Mouse (Mus musculus) CD4-positive helper T cell, adult 2 months (primary cell): ENCODE measurements around the gene Amotl2.

ENCODE experiments used
- DNase-seq: peaks from one replicate; pipeline ENCODE4 v3.0.0-alpha.2; 2012; ENCODE audit warnings: low read depth, missing footprints, low spot score

Gene Amotl2

DNA sequence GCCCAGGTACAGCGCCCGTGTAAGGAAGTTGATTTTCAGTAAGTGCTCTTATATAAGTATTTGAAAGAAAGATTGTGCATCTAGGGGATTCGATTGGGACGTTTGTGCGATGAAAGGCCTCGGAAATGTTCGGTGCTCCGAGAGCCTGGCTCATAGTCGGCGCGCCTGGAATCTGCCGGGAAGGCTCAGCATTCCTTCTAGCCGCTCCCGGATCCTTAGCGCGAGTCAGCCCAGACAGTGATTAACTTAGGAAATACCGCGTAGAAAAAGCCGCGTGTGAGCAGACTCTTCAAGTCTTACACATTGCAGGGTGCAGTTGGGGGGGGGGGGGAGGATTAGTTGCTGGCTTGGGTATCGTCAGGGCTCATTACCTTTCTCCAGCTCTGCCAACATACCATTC lies 2.2 kb downstream of the Amotl2 start:
- no peak for DNase-seq

- DNase-seq, result no peak
Observed at GRCm38 (mm10) chr9:102719085-102719484, 2.6 kb downstream of the Amotl2 start.

DNA sequence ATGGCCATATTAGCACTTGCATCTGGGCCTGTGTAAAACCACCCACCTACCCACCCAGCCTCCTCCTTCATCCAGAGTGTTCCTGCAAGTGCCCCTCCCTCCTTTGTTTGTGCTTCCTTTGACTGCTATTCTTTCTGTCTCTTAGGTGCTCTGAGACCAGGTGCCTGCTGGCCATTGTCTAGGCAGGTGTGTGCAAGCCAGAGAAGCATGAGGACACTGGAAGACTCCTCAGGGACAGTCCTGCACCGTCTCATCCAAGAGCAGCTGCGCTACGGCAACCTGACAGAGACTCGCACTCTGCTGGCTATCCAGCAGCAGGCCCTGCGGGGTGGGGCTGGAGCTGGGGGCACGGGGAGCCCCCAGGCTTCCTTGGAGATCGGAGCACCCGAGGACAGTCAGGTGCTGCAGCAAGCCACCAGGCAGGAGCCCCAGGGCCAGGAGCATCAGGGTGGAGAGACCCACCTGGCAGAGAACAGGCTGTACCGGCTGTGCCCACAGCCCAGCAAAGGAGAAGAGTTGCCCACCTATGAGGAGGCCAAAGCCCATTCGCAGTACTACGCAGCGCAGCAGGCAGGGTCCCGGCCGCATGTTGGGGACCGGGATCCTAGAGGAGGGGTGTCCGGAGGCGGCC lies 3.6 kb downstream of the Amotl2 start:
- DNase-seq, result no peak

DNA sequence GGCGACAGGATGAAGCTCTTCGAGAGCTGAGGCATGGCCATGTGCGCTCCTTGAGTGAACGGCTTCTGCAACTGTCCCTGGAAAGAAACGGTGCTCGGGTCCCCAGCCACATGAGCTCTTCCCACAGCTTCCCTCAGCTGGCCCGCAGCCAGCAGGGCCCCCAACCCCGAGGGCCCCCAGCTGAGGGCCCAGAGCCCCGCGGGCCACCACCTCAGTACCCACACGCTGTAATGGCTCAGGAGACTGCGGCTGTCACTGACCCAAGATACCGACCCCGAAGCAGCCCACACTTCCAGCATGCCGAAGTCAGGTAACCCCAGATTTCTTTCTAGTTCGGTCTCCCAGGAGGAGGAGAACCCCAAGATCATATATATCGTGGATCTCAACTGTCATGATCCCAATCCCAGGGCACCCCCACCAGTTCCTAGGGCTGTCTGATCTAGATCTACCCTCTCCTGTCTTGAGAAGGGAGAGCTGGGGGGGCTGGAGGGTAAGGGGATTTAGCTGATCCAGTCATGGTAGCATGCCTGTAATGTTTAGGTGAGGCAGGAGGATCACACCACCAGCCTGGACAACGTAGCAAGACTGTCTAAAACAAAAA lies 4.2 kb downstream of the Amotl2 start:
- DNase-seq, result no peak

DNA sequence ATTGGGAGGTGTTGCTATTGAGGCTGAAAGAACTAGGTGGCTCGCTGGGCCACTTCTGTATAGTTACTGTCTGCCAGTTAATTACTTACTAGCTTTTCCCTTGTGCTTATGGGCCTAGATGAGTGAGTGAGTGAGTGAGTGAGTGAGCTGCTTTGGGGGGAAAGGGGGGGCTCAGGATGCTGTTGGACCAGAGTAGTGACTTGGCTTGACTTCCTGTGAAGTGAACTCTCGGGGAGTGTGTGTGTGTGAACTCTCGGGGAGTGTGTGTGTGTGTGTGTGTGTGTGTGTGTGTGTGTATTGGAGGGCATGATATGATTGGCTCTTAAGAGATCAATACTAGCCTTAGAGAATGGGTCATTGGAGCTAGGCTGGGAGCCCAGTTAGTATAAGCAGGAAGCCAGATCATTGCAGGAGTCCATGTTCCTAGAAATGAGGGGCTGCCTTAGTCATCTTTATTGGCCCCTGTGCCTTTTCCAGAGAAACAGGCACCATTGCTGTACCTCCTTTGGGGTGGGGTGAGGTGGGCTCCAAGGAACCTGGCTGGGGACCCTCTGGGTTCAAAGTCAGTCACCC lies 5.0 kb downstream of the Amotl2 start:
- DNase-seq, result no peak

GRCm38 (mm10) chr9:102722071-102722561 lies 5.6 kb downstream of the Amotl2 start:
- DNase-seq, result no peak

- no peak for DNase-seq
Observed at GRCm38 (mm10) chr9:102722750-102723149, 6.3 kb downstream of the Amotl2 start.

- no peak for DNase-seq
Observed at GRCm38 (mm10) chr9:102723241-102723709, 6.8 kb downstream of the Amotl2 start.

DNA sequence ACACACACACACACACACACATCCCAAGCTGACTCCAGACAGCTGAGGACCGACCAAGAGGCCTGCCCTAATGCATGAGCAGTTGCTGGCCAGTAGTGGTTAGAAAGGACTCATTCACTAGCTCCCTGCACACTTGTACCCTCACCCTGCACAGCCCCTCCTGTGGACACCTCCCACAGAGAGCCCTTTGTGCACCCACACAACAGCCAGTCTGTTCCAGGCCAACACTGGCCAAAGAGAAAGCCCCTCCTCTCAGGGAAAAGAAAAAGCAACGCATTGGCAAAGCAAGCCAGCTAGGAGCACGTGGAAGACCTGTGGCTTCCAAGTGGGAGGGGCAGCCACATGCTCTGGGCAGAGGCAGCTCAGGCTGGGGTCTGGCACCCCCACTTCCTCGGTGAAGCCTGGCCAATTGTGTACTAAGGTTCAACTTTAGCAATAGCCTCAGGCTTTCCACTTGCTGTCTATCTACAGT lies 7.6 kb downstream of the Amotl2 start:
- DNase-seq, result no peak

- no peak for DNase-seq
Observed at GRCm38 (mm10) chr9:102724942-102725341, 8.5 kb downstream of the Amotl2 start.

DNA sequence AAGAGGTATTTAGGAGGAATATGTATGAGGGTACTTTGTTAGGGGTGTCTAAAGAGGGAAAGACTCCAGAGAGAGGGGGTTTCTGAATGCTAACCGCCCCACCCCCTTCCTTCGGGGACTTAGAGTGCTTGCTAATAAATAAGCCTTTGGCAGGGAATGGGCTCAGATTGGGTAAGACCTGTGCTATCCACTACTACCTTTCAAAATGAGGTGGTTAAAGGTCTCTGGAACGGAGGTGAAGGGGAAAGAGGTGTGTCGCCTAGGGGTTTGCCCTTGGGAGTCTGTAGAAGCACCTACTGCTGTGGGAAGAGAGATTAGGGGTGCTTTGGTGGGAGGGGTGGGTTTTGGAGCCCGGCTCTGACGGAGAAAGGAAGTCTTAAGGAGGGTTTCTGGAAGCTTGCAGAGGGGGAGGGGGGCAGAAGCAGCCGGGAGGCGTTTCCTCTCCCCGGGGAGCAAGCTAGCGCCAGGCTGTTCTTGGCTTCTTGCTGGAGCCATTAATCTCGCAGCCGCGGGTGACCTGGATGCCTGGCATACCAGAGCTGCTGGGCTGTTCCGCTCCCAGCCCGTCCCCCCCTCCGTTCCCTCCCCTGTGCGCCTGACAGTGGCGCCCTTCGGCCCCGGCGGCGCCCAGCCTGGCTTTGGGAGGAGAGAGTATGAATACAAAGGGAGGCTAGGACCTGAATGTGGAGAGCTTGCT lies 9.6 kb downstream of the Amotl2 start:
- DNase-seq, result no peak

GRCm38 (mm10) chr9:102726811-102727210 lies 10.3 kb downstream of the Amotl2 start:
- DNase-seq, result no peak

- DNase-seq, result no peak
Observed at GRCm38 (mm10) chr9:102727662-102728468, 11.4 kb downstream of the Amotl2 start.

DNA sequence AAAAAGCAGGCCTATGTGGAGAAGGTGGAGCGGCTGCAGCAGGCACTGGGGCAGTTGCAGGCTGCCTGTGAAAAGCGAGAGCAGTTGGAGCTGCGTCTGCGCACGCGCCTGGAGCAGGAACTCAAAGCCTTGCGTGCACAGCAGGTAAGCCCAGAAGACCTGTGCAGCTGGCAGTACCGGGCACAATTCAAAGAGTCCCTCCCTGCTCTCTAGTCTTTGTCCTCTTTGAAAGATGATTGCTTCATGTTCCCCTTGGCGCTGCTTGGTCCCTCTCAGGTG lies 11.9 kb downstream of the Amotl2 start:
- no peak for DNase-seq

DNA sequence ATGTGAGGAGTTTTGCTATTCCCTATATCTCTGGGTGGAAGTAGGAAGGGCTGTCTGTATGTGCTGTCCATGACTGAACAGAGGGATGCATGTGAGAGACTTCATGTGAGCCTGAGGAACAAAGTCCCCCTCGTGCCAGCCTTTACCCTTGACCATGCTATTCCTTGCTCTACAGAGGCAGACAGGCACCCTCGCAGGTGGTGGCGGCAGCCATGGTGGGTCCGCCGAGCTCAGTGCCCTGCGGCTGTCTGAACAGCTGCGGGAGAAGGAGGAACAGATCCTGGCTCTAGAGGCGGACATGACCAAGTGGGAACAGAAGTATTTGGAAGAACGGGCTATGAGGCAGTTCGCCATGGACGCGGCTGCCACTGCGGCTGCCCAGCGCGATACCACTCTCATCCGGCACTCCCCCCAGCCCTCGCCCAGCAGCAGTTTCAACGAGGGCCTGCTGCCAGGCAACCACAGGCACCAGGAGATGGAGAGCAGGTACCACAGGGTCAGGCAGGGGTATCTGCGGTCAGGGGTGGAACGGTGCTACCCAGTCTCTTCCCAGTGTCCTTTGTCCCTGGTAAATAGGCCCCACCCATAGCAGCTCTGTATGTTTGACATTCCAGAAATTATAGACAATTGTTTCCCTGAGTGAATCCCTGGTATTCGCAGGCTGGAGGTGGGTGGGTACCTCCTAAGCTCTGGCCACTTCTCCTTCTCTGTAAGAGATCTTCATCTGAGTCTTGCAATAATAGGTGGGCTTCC lies 12.8 kb downstream of the Amotl2 start:
- no peak for DNase-seq

DNA sequence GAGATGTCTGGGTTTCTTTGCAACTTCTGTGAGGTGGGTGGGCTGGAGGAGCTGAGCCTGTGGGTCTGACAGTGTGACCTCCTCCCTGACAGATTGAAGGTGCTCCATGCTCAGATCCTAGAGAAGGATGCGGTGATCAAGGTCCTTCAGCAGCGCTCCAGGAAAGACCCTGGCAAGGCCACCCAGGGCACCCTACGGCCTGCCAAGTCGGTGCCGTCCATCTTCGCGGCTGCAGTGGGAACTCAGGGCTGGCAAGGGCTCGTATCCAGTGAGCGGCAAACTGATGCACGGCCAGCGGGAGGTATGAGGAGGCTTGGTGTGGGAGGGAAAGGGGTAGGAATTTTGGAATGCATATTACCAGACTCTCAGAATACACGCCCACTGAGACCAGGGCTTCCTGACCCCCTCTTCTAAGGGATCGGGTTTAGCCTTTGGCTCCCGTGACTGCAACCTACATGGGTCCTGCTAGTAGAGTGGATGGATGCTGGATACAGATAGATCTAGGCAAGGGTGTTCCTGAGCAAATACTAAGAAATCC lies 13.5 kb downstream of the Amotl2 start:
- no peak for DNase-seq

DNA sequence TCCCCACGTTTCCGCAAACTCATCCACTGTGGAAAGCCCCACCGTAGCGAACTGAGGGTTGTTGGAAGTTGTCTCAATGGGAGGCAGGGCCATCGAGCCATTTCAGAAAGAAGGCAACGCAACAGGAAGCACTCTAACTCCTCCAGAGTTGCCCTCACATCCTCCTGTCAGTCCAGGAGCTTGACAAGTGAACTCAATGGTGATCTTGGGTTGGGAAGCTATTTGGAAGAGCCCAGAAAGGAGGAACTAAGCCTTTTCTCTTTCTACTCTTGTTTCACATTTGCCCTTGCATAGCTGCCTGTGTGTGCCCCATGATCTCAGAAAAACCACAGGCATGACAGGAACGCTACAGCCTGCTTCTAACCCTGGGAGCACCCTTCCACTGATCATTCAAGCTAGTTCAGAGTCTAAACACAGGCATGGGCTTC lies 14.6 kb downstream of the Amotl2 start:
- no peak for DNase-seq

DNA sequence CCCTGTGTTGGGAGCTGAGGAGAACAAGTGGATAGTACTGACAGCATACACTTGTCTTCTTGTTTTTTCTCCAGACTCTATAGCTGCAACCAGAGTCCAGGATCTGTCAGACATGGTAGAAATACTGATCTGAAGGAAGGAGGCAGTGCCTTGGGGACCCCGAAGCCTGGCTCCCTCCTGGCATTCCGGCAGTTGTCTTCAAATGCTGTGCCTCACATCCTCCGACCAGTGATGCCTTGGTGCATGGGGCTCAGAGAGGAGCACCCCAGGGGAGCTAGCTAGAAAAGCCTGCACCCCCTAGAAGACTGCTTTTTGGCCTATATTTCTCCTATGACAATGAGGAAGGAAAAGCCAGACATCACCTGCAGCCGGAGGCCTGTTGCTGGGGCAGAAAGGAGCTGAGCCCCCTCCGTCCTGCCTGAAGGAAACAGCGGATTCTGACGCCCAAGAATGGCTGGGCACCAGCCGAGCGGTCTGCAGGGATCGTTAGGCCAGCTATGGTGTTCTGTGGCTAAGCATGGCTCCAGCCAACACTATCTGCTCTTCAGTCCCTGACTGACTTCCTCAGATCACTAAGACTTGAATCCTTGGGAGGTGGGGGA lies 15.2 kb downstream of the Amotl2 start:
- no peak for DNase-seq

DNA sequence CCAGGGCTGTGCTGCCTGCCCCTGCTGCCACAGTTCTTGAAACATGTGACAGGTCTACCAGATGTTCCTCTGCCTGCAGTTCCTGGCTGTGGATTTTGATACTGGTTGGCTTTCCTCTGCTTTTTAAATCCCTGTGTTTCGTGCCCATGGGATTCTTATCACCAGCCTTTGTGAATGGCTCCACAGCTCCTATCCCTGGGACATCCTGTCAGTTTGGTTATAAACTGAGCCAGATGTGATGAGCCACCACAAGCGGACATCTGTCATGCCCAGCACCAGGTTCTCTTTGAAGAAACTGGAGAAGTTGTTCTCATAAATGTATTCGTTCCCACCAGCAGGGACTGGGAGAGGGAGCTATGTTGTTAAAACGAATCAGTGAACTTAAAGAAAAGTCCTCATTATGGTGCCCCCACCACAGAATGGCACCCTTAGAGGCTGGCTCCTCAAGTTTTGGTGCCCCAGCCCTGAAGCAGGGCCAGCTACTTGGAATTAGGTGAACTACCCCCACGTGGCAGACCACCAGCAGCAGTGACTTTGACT lies 15.9 kb downstream of the Amotl2 start:
- DNase-seq, result no peak

DNA sequence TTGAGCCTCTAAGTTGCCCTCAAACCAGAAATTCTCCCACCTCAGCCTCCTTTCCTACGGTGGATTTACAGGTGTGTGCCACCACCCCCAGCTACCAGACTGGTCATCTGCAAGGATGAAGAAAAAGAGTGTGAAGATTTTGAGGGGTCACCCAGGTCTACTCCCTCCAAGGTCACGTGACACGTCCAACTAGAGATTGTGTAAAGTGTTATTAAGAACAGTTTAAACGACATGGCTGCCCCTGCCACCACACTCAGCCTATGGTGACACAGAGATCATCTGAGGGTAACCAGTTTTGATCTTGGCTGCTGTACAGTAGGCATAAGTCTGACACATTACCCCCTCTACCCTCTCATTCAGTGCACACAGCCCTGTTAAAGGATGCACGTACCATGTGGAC lies 17.0 kb downstream of the Amotl2 start:
- DNase-seq, result no peak
